Mouse (Mus musculus) Patski (cell line): ENCODE measurements around the gene Wdfy3. TPM values are rescaled to one million over a fixed set of nuclear protein-coding genes. Genes with fewer than 3 reads are reported as not detected.

Experiments used
- ATAC-seq: fragments of 100-300 bp; one replicate; pipeline ENCODE4 v1.8.0; 2021
- CTCF ChIA-PET: fragments of 350-600 bp; sonication (Branson Sonifier 250); formaldehyde crosslinking; loops from one replicate; lab custom pipeline; 2022; ENCODE audit warnings: inconsistent platforms; lab: Charles Lee
- POLR2A ChIA-PET: fragments of 350-600 bp; sonication (Branson Sonifier 250); formaldehyde crosslinking; loops from one replicate; lab custom pipeline; 2022; ENCODE audit warnings: antibody characterized with exemption, inconsistent platforms; lab: Charles Lee
- DNase-seq: peaks from one replicate; pipeline ENCODE4 v3.0.0-alpha.2; 2011; ENCODE audit warnings: low read depth, low spot score
- H3K27me3 ChIP-seq: fragments of 371-371 bp; one replicate; pipeline ENCODE4 v1.5.1; 2021
- CTCF ChIP-seq: fragments of 100-300 bp; IDR thresholded peaks from one replicate; pipeline ENCODE4 v1.5.1; 2021
- in situ Hi-C: fragments of 300-500 bp; cut with MboI; formaldehyde crosslinking; loops from 3 replicates; pipeline ENCODE4 v1.11.1; 2018; ENCODE audit warnings: low pct_unique_long_range_greater_than_20kb, mixed read lengths
- polyA plus RNA-seq: library from polyadenylated mRNA; unstranded; gene quantifications from one replicate; pipeline ENCODE4 v1.2.3, GENCODE M21; 2021

Wdfy3 gene
- polyA plus RNA-seq, 1 experiment from 2014 or later, result 61.1 TPM

DNA sequence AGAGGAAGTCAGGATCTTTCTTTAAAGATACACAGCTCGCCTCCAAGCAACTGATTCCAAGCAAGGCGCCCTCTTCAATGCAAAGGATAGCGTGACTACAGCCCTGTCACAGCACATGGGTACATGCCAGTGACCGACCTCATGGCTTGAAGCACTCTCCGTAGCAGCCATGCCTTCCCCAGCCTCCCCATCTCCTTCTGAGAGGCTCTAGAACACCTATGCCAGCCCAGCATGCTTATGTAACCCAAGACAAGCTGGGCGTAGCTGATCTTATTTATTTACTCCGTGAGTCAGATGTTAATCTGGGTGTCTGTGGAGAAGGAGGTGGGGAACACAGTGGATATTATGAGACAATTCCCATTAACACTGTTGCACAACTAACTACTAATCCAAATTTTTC, 13.8 kb downstream of the Wdfy3 start:
- TF ChIP-seq CTCF, result no peak
- DNase-seq (no peak), ATAC-seq (peak; percentile 21)
- H3K27me3 ChIP-seq, result no peaks in the 10 kb centered on the region
- in situ Hi-C loops, result no loop called here
- POLR2A ChIA-PET, result interaction anchor here (0.9 kb wide), 1 partner anchor 13 kb away, joined by 3 read pairs; the partner anchor contains the start of gene Wdfy3
- CTCF ChIA-PET, result interaction anchor here (1.5 kb wide), 1 partner anchor 11 kb away, joined by 4 read pairs; no protein-coding TSS in a partner anchor

DNA sequence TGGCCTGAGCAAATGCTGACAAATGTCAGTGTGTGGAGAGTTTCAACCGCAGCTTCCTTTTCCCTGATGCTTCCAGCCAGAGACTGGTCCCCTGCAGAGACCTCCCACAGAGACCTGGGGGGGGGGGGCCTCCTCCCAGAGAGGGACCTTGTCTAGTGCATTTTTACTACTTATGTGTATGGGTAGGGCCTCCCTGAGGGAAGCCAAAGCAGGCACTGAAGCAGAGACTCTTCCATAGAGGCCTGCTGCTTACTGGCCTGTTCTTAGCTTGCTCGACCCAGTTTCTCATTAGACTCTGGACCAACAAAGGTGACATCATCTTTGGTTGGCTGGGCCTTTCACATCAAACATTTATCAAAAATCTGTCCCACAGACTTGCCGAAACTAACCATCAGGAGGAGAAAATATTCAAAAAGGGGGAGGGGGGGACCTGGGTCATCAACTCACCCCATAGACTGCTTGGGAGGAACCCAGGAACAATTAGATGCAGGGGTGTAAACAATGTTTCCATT, 14.5 kb downstream of the Wdfy3 start:
- peak; percentile 77 for DNase-seq
- POLR2A ChIA-PET, result interaction anchor here (0.7 to 1.0 kb wide), 5 partner anchors 14 to 253 kb away, joined by 3 to 5 read pairs (median 4); partner anchors contain the start of gene Wdfy3
- no peaks in the 10 kb centered on the region for H3K27me3 ChIP-seq
- in situ Hi-C loops, result no loop called here
- TF ChIP-seq CTCF, result no peak
- CTCF ChIA-PET, result interaction anchor here (1.0 to 1.5 kb wide), 2 partner anchors 11 to 13 kb away, joined by 3 to 4 read pairs; no protein-coding TSS in a partner anchor
- ATAC-seq, result peak; percentile 96

GRCm38 (mm10) chr5:102054511-102055093, 15.1 kb downstream of the Wdfy3 start:
- in situ Hi-C loops, result no loop called here
- CTCF ChIA-PET, result interaction anchor here (1.0 to 1.3 kb wide), 3 partner anchors 10 to 14 kb away, joined by 3 read pairs; no protein-coding TSS in a partner anchor
- TF ChIP-seq CTCF, result no peak

GRCm38 (mm10) chr5:102052906-102053305, 16.8 kb downstream of the Wdfy3 start:
- DNase-seq, result no peak
- no peaks in the 10 kb centered on the region for H3K27me3 ChIP-seq
- in situ Hi-C loops, result no loop called here
- CTCF ChIA-PET, result interaction anchor here (1.1 to 1.4 kb wide), 6 partner anchors 10 to 28 kb away, joined by 3 to 4 read pairs (median 3); no protein-coding TSS in a partner anchor
- no peak for ATAC-seq
- POLR2A ChIA-PET, result interaction anchor here (0.8 to 1.5 kb wide), 3 partner anchors 11 to 43 kb away, joined by 3 to 6 read pairs (median 3); no protein-coding TSS in a partner anchor
- no peak for TF ChIP-seq CTCF

More at GRCm38 (mm10) chr5:102054511-102055093, 15.1 kb downstream of the Wdfy3 start:
- POLR2A ChIA-PET, result interaction anchor here (0.7 to 1.0 kb wide), 4 partner anchors 16 to 252 kb away, joined by 3 to 5 read pairs (median 4); no protein-coding TSS in a partner anchor
- H3K27me3 ChIP-seq, result no peaks in the 10 kb centered on the region
- DNase-seq (no peak), ATAC-seq (peak; percentile 22)

GRCm38 (mm10) chr5:102052465-102052864, 17.3 kb downstream of the Wdfy3 start:
- DNase-seq, result no peak
- H3K27me3 ChIP-seq, result no peaks in the 10 kb centered on the region
- ChIA-PET POLR2A (interaction anchor here (0.8 to 1.5 kb wide), 3 partner anchors 11 to 18 kb away, joined by 3 to 6 read pairs (median 3); no protein-coding TSS in a partner anchor), CTCF (interaction anchor here (1.1 to 1.4 kb wide), 5 partner anchors 10 to 28 kb away, joined by 3 to 4 read pairs (median 3); no protein-coding TSS in a partner anchor)
- in situ Hi-C loops, result no loop called here
- ATAC-seq, result no peak
- TF ChIP-seq CTCF, result no peak

DNA sequence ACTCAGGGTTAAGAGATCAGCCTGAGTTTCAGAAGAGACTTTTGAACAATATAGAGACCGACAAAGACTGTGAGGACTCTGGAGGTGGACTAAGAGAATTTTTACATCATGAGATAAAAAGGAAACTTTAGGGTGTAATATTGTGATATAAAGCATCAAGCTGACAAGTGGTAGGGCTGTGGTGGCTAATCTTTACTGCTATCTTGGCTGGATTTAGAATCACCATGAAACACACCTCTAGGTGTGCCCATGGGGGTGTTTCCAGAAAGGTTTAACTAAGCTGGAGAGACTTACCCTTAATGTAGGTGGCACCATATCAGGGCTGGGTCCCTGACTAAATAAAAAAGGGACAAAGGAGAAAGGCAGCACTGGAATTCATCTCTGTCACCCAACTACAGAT, 19.0 kb downstream of the Wdfy3 start:
- no peak for TF ChIP-seq CTCF
- POLR2A ChIA-PET, result interaction anchor here (1.4 kb wide), 1 partner anchor 17 kb away, joined by 3 read pairs; no protein-coding TSS in a partner anchor
- no peaks in the 10 kb centered on the region for H3K27me3 ChIP-seq
- ATAC-seq (no peak), DNase-seq (no peak)
- CTCF ChIA-PET, result interaction anchor here (1.4 kb wide), 1 partner anchor 14 kb away, joined by 3 read pairs; no protein-coding TSS in a partner anchor
- in situ Hi-C loops, result no loop called here

DNA sequence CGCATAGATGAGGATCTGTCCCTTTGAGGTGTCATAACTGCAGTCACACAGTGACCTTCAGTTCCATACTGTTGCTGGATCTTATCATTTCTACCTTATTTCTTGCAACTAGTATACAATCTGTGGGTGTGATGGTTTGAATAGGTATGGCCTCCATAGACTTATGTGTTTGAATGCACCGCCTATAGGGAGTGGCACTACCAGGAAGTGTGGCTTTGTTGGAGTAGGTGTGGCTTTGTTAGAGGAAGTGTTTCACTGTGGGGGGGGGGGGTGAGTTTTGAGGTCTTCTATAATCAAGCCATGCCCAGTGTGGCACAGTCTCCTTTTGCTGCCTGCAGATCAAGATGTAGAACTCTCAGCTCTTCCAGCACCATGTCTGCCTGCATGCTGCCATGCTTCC, 21.3 kb downstream of the Wdfy3 start:
- in situ Hi-C loops, result no loop called here
- no peak for TF ChIP-seq CTCF
- DNase-seq, result no peak
- ChIA-PET POLR2A (no interaction called here), CTCF (no interaction called here)
- ATAC-seq, result no peak
- no peaks in the 10 kb centered on the region for H3K27me3 ChIP-seq

- no peaks in the 10 kb centered on the region for H3K27me3 ChIP-seq
- DNase-seq (no peak), ATAC-seq (no peak)
- POLR2A ChIA-PET, result interaction anchor here (0.7 to 1.9 kb wide), 2 partner anchors 15 to 16 kb away, joined by 3 to 5 read pairs; no protein-coding TSS in a partner anchor
- CTCF ChIA-PET, result no interaction called here
- TF ChIP-seq CTCF, result no peak
- in situ Hi-C loops, result no loop called here
These were observed 23.1 kb downstream of the Wdfy3 start for GRCm38 (mm10) chr5:102046617-102047116.

DNA sequence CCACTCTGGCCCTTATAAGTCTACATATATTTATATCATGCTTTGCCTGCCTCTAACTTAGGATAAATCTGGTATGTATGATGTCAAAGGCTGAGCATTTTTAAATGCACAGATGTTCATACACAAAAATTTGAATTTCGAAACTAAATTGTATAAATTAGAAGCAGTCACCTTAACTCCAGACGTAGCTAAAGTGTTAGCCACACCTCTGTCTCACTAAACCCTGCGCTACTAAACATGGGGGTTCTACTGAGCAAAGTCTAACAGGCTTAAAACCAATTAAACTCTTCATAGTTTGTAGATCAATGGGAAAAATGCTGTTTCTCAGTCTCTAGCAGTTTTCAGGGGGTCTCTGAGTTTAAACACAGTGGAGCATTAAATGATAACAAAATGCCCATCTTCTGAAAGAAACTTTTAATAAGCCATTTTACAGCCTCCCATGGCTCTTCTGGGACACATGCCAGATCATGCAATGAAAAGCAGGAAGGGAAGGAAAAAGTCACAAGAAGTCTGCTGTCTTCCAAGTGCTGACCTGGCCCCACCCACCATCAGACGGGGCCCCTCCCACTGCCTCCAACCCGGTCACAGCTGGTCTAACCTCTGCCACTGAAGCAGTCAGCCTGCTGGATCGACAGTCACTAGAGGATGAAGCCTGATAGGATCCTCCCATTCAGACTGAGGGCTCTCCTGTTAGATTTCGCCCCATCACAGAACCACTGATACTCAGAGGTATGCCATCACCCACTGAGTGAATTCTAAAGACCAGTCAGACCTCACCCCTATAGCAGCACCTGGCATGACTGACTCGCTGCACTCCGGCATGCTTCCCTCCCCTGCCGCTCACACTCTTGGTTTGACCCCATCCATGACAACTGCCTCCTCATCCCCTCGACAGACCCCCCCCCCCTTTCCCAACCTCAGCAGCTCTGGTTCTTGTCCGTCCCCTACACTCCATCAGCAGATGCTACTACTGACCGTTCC, 23.8 kb downstream of the Wdfy3 start:
- ChIA-PET POLR2A (interaction anchor here (0.7 to 1.9 kb wide), 3 partner anchors 11 to 17 kb away, joined by 3 to 5 read pairs (median 3); no protein-coding TSS in a partner anchor), CTCF (interaction anchor here (1.0 to 1.6 kb wide), 3 partner anchors 8 to 15 kb away, joined by 3 read pairs; no protein-coding TSS in a partner anchor)
- H3K27me3 ChIP-seq, result no peaks in the 10 kb centered on the region
- in situ Hi-C loops, result no loop called here
- no peak for TF ChIP-seq CTCF
- DNase-seq (no peak), ATAC-seq (peak; percentile 20)
